Mouse (Mus musculus) retina, adult 2 months (tissue): ENCODE measurements at regions not wholly inside any gene's neighbourhood (a gene's known extent, or its start where the extent isn't known, plus 50 kb on each side); places are given as distances from the start of the nearest gene placed in this dataset.

Source experiments
- DNase-seq: peaks from one replicate; pipeline ENCODE4 v3.0.0-alpha.2; 2012; ENCODE audit warnings: low read depth, low spot score

DNA sequence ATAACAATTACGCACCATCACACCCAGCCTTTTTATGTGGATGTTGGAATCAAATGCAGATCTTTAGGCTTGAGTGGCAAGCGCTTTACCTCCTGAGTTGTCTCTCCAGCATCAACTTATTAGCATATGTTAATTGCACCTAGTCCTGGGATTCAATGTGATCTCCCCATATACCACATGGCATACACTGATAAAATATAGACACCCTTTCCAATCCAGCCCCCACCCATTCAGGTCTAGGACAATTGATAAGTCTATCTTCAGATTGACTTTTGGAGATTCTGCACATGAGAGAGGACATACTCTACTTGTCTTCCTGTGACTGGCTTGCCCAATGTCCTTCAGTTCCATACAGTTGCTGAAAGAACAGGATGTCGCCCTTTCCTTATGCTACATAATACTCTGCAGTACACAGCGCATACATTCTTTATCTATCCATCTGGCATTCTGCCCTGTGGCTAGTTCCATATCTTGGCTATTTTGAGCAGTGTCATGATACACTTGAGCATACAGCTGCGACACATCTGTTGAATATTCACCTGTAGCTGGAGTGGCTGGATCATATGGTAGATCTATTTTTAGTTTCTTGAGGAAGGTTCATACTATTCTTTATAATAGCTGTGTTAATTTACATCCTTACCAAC is 120.3 kb downstream of the Gsdmc2 start:
- no peak for DNase-seq

GRCm38 (mm10) chr15:63722991-63723390 is 122.0 kb downstream of the Gsdmc2 start:
- DNase-seq, result no peak

GRCm38 (mm10) chr15:63721669-63722357 is 123.2 kb downstream of the Gsdmc2 start:
- peak; percentile 15 for DNase-seq

GRCm38 (mm10) chr15:63717812-63718211 is 127.2 kb downstream of the Gsdmc2 start:
- no peak for DNase-seq

DNA sequence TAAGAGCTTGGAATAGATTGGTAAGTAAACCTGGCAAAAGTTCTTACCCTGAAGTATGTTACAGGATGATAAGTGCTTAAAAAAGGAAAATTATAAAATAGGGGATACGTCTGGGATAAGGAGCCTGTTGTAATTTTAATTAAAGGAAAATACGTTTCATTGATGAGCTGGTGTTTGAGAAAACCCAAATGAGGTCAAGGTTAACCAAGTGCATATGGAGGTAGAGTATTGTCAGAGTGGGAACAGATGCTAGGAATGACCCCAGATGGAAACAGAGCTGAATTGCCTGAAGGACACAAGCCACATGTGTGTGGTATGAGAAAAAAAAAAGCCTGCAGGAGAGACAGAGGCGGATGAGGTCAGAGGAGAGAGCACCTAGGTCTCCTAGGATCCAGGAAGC is 131.3 kb downstream of the Gsdmc2 start:
- DNase-seq, result no peak

DNA sequence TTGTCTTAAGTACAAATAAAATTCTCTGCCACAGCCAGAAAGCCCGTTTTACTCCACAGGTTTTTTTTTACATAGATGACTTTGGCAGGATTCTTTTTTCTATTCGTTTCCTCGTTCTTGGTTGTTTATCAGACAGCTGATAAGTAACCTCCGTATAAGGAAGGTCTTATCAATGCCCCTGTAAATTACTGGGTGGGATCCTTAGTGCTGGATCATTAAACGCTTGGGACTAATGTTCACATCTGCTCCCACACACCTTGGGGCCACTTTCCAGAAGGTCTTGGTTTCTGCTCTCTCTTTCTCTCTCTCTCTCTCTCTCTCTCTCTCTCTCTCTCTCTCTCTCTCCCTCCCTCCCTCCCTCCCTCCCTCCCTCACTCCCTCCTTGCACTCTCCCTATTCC is 134.6 kb downstream of the Gsdmc2 start:
- no peak for DNase-seq

DNA sequence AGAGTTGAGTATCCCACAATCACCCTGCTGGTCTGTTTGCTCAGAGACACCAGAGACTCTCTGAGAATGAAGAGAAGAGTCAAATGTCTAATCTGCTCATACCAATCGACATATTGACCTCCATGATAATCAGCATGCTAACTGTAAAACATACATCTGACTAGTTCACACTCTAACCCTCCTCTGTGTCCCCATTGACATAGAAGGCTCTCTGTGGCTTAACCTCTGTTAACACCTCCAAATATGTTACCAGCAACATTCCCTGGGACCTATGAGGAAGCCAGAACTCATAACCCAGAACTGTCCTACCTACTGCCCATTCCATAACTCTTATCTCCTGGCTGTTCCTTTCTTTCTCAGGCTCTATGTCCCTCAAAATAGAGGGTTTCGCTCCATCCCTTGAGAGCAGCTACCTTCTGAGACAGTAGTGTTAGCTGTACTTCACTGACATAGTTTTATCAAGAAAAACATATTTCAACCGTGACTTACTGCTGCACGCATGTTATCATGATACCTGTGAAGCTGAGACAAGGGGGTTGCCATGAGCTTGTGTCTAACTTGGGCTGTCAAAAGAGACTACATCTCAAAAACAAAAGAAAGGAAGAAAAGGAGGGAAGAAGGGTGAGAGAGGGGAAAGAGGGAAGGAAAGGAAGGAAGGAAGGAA is 135.6 kb downstream of the Gsdmc2 start:
- no peak for DNase-seq

DNA sequence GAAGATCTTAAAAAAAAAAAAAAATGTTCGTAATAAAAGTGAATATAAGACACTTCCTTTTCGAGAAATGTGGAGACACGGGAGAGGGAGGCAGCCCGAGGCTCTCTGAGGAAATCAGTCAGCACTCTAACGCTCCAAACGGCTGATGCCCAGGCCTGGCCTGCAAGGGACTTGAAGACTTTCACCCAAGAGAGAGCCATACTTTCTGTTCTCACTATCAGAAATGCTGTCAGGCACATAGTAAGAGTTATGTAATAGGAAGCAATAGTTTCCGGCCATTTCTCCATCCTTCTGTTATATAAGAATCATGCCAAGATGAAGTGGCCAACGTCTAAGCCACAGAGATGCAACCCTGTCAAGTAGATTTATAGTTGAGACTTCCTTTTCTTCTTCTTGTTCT is 140.3 kb downstream of the Gsdmc2 start:
- no peak for DNase-seq

GRCm38 (mm10) chr15:63697831-63698230 is 147.1 kb downstream of the Gsdmc2 start:
- DNase-seq, result no peak

GRCm38 (mm10) chr15:63694150-63694549 is 150.8 kb downstream of the Gsdmc2 start:
- DNase-seq, result no peak

DNA sequence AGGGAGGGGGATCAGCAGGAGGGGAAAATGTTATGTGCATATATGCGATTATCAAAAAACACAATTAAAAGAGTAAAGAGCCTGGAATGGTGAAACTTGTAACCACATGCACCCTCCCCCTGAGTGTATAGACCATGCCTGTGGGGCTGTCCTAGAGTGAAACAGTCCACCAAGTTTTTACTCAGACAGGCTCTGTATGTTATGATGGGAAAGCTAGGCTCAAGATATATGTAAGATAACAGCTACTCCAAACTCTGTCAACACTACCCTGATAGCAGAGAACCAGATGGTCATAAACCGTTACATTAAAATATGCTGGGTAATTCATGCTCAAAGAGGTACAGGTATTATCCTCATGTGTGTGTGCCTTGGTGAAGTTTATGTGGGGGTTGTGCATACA is 151.4 kb downstream of the Gsdmc2 start:
- DNase-seq, result no peak

- DNase-seq, result no peak
Observed at GRCm38 (mm10) chr15:63692491-63693295, 152.3 kb downstream of the Gsdmc2 start.

DNA sequence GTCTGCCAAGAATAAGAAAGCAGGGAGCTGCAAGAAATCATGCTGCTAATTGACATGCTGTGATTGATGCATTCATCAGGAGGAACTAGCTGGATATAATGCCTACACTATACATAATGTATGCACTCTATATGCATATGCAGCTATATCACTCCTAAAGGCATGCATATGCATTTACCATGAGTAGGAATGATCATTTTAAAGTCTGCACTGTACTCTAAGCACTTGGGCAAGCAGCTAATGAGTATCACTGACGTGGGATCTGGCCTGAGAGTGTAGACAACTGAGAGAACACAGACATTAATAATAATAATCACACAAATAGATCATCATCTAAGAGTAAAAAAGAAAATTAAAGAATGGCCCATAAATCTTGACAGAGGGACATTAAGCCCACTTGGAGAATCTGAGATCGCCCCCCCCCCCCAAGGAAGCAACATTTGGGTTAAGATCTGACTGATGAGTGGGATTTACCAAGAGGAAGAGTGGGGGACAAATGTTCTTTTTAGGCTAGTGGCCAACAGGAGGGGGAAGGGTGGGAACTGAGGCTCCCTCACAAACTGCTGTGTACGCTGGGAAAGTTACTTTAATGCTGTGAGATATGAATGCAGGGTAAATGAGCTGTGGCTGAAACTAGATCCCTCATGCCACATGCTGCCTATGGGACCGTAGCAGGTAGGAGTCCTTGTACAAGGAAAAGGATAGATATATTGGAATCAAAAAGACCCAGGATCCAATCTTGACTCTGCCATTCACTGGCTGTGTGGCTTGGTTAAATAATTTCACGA is 155.0 kb downstream of the Gsdmc2 start:
- DNase-seq, result no peak

- no peak for DNase-seq
Observed at GRCm38 (mm10) chr15:63687852-63688251, 157.1 kb downstream of the Gsdmc2 start.

DNA sequence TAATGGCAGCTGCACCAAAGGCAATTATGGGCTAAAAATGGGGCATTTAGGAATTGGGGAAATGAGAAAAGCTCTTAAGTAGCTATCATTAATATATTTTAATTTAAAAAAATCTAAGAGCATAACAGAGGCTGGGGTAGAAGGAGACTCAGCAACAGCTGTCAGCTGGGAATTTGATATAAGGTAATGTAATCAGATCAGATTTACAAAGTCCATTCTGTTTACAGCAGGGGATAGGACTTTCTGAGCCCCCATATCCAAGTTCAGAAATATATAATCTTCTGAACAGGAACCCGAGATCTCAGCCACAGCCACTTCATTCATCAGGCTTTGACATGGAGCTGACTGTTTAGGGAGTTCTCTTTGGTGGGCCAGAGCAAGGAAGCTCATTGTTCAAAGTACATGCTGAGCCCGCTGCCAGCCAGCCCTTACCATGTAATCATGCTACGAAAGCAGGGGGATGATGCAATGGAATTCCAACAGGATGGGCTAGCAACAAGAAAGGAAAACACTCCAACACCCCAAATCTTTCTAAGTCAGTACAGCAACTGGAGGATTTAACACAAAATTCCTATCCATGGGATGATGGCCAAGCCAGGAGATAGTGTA is 157.9 kb downstream of the Gsdmc2 start:
- no peak for DNase-seq

DNA sequence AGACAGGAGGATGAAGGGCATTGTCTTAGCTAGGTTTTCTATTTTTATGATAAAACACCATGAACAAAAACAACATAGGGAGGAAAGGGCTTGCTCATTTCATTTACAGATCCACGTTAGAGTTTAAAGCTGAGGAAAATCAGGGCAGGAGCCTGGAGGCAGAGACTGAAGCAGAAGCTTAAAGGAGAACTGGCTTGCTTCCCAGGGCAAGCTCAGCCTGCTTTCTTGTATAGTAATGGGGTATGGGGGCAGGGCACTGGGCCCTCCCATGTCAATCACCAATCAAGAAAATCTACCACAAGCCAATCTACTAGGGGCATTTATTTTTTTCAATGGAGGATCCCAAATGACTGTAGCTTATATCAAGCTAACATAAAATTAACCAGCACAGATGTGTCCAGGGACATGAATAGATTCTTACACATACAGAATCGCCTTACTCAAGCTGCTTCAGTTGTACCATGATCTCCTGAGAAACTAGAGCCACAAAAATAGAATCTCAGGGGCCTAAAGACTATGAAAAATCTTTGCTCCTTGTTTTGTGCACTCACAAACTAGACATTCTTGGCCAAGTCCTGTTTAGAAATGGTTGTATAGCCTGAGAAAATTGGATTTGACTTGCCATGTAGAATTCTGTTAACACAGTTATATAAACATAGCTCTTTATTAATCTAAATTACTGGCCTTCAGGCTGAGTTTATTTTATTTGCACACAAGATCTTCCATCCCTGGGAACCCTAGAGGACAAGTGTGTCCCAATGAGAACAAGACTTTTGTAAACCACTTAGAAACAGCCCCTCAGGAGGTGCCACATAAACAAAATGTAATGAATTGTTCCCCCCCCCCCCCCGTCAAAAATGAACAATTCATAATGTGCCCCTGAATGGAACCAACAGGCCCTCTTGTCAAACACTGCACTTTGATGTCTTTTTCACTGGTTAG is 164.7 kb downstream of the Gsdmc2 start:
- no peak for DNase-seq

GRCm38 (mm10) chr15:63678921-63679320 is 166.1 kb downstream of the Gsdmc2 start:
- DNase-seq, result no peak

- no peak for DNase-seq
Observed at GRCm38 (mm10) chr15:63675491-63676036, 169.4 kb downstream of the Gsdmc2 start.

GRCm38 (mm10) chr15:63674404-63674803 is 170.6 kb downstream of the Gsdmc2 start:
- DNase-seq, result no peak
